Mouse (Mus musculus) midbrain, embryonic 12.5 days (tissue): ENCODE measurements around the gene Sorcs1. TPM values are rescaled to one million over a fixed set of nuclear protein-coding genes. Genes with fewer than 3 reads are reported as not detected.
A peak's percentile ranks its signal among the peaks of the same experiment; 100 is the strongest.

Source experiments
- ATAC-seq: fragments of 200-750 bp; cut with Nextera tagmentation; 2 replicates; pipeline ENCODE4 v1.8.0; 2017; ENCODE audit warnings: low read depth, moderate TSS enrichment, moderate library complexity; ENCODE audit not compliant: low FRiP score
- H3K27ac ChIP-seq: fragments of 300-500 bp; sonication (generic); replicated peaks from 2 replicates; pipeline ENCODE4 v1.5.1; 2016; ENCODE audit warnings: mild to moderate bottlenecking
- H3K27me3 ChIP-seq: fragments of 300-500 bp; sonication (generic); 2 replicates; pipeline ENCODE4 v1.6.1; 2016; ENCODE audit warnings: mild to moderate bottlenecking
- H3K36me3 ChIP-seq: fragments of 300-500 bp; sonication (generic); 2 replicates; pipeline ENCODE4 v1.6.1; 2016
- H3K4me1 ChIP-seq: fragments of 300-500 bp; sonication (generic); 2 replicates; pipeline ENCODE4 v1.6.1; 2016
- H3K4me2 ChIP-seq: fragments of 300-500 bp; sonication (generic); replicated peaks from 2 replicates; pipeline ENCODE4 v1.6.1; 2016; ENCODE audit warnings: mild to moderate bottlenecking, moderate library complexity
- H3K4me3 ChIP-seq: fragments of 300-500 bp; sonication (generic); 2 replicates; pipeline ENCODE4 v1.5.1; 2016; ENCODE audit warnings: mild to moderate bottlenecking
- H3K9ac ChIP-seq: fragments of 300-500 bp; sonication (generic); replicated peaks from 2 replicates; pipeline ENCODE4 v1.6.1; 2016; ENCODE audit warnings: mild to moderate bottlenecking, moderate library complexity
- H3K9me3 ChIP-seq: fragments of 300-500 bp; sonication (generic); 2 replicates; pipeline ENCODE4 v1.6.1; 2016; ENCODE audit warnings: mild to moderate bottlenecking
- WGBS: fragments of 180-500 bp; shearing (Covaris S2); methylation state at CpG from one replicate; pipeline ENCODE4 v1.1.7; 2016; 5-methylcytosine and 5-hydroxymethylcytosine counted together
- polyA plus RNA-seq: library from polyadenylated mRNA; unstranded; fragments of >200 nt; fragmentation: Nextera tagmentation; extraction: Ambion mirVana; gene quantifications from 2 replicates; pipeline ENCODE4 v1.2.1, GENCODE M21; 2016

Gene Sorcs1
- 4.9 and 6.2 TPM in 2 replicates for polyA plus RNA-seq

- no peaks in the 10 kb centered on the region for H3K9me3 ChIP-seq
- no peaks in the 10 kb centered on the region for H3K36me3 ChIP-seq
- WGBS, result under 1% methylated on average over 82 of the region's 102 CpGs
- H3K4me2 ChIP-seq, result peak within 1 kb of the TSS; percentile 93
- peak within 1 kb of the TSS; percentile 79 for H3K4me3 ChIP-seq
- H3K9ac ChIP-seq, result peak within 1 kb of the TSS; percentile 82
- ATAC-seq, result peak; percentile 94
- peaks cover 16% of the 10 kb centered on the region; the same call in 1 of the 2 replicates for H3K4me1 ChIP-seq
- H3K27ac ChIP-seq, result peak within 1 kb of the TSS; percentile 71
- peaks cover 25% of the 10 kb centered on the region for H3K27me3 ChIP-seq
These were observed at the start of gene Sorcs1 for GRCm38 (mm10) chr19:50677903-50678896. TSS of gene Sorcs1 (minus strand) at chr19:50678646.

DNA sequence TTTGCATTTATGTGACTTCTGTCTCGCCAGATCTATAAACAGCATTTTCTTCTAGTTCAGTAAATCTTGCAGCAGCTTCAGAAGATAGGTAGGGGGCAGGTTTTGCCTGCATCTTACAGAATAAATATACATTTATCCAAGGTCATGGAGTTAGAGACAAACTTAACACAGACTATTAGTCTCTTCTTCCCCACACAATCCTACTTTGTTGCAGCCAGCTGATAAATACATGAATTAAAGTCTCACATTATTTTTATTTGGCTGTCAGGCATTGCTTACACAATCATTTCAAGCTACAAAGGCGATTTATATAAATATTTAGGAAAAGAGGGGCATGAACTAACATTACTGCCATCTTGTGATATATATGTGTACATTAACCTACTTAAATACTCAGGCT, 4.8 kb upstream of the Sorcs1 start:
- H3K36me3 ChIP-seq, result no peaks in the 10 kb centered on the region
- WGBS, result 62% methylated on average over 2 of the region's 2 CpGs
- no peak overlapping the region for H3K27ac ChIP-seq
- H3K9me3 ChIP-seq, result no peaks in the 10 kb centered on the region
- H3K27me3 ChIP-seq, result peaks cover 6% of the 10 kb centered on the region; the same call in 1 of the 2 replicates
- no peak overlapping the region for H3K4me2 ChIP-seq
- no peak for ATAC-seq
- H3K4me3 ChIP-seq, result no peak overlapping the region
- H3K4me1 ChIP-seq, result 0 out of 2 replicates have a peak, but pooled peaks cover 3% of the 10 kb centered on the region
- H3K9ac ChIP-seq, result no peak overlapping the region

GRCm38 (mm10) chr19:50678946-50679345, 500 bp upstream of the Sorcs1 start:
- H3K9me3 ChIP-seq, result no peaks in the 10 kb centered on the region
- peaks cover 25% of the 10 kb centered on the region for H3K27me3 ChIP-seq
- H3K36me3 ChIP-seq, result no peaks in the 10 kb centered on the region
- peak overlapping the region; percentile 79 for H3K4me3 ChIP-seq
- H3K27ac ChIP-seq, result peak overlapping the region; percentile 71; the same call in 1 of the 2 replicates
- peak overlapping the region; percentile 93 for H3K4me2 ChIP-seq
- H3K9ac ChIP-seq, result peak overlapping the region; percentile 82
- 3% methylated on average over 2 of the region's 2 CpGs for WGBS
- ATAC-seq, result peak; percentile 52
- H3K4me1 ChIP-seq, result peaks cover 16% of the 10 kb centered on the region; the same call in 1 of the 2 replicates

DNA sequence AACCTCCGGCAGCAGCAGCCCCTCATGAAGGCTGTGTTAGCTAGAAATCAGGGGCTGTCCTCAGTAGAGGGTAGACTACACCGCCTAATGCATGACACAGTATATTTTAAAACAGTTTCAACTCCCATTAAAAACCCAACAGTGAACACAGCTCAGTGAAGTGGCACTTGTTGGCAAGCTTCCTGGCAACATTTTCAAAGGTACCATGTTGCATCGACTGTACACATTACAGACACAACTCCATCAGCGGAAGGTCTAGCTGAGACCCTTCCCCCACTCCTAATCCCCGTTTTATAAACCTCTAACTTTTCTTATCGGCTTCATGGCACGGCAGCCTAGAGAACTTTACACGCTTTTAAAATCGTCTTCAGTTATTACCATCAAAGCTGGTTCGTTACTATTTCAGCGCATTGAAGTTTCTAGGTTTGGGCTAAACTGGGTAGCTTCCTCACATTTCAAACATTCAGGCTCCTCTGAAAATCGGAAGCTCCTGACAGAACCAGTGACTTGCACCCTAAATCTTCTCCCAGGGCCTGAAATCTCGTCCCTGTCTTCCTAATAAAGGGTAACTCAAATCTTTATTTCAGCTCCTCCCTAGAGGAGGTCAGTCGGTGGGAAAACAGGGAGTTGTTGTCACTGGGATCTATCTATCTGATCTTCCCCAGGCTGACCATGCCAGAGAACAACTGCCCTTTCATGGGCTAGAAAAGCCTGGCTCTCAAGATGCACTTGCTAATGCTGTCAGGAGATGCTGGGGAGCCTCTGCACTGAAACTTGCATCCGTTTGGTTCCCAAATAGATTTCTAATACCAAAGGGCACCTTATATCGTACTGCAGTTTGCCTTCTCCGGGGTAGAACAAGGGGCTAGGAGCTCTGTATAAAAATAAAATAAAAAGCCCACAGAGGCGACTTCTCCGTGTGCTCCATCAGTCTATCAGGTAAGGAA, 1.6 kb downstream of the Sorcs1 start:
- Histone ChIP-seq H3K36me3 (no peaks in the 10 kb centered on the region), H3K4me1 (peaks cover 16% of the 10 kb centered on the region; the same call in 1 of the 2 replicates), H3K4me2 (peak overlapping the region; percentile 93), H3K27me3 (peaks cover 25% of the 10 kb centered on the region), H3K9me3 (no peaks in the 10 kb centered on the region), H3K4me3 (peak overlapping the region; percentile 79), H3K27ac (no peak overlapping the region), H3K9ac (peak overlapping the region; percentile 41)
- WGBS, result 32% methylated on average over 19 of the region's 19 CpGs
- no peak for ATAC-seq

DNA sequence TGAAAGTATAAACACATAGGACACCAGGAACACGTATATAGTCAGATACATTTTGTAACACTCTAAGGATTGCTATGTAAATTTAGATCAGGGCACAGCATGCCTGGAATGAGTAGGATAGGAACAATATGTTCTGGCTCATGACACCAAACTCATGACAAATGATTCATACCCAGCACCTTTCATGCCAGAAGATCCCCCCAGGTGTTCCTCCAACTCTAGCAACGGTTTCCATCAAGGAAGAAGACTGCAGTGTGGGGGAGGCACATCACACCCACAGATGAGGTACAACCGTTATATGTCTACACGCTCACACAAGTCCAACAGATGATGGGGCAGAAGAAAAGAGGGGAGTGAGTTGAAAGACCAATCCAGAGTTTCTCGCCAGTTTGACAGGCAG, 3.5 kb downstream of the Sorcs1 start:
- no peak for ATAC-seq
- Histone ChIP-seq H3K9me3 (no peaks in the 10 kb centered on the region), H3K4me2 (no peak overlapping the region), H3K9ac (no peak overlapping the region), H3K27ac (no peak overlapping the region), H3K36me3 (no peaks in the 10 kb centered on the region), H3K4me3 (no peak overlapping the region), H3K4me1 (peaks cover 16% of the 10 kb centered on the region; the same call in 1 of the 2 replicates), H3K27me3 (peaks cover 25% of the 10 kb centered on the region)
- 90% methylated on average over 5 of the region's 5 CpGs for WGBS

GRCm38 (mm10) chr19:50667516-50667915, 10.9 kb downstream of the Sorcs1 start:
- H3K9me3 ChIP-seq, result no peaks in the 10 kb centered on the region
- H3K27ac ChIP-seq, result no peak overlapping the region
- no peaks in the 10 kb centered on the region for H3K4me1 ChIP-seq
- H3K9ac ChIP-seq, result no peak overlapping the region
- H3K4me2 ChIP-seq, result no peak overlapping the region
- WGBS, result 70% methylated on average over 8 of the region's 8 CpGs
- H3K4me3 ChIP-seq, result no peak overlapping the region
- H3K27me3 ChIP-seq, result no peaks in the 10 kb centered on the region
- no peak for ATAC-seq
- no peaks in the 10 kb centered on the region for H3K36me3 ChIP-seq

DNA sequence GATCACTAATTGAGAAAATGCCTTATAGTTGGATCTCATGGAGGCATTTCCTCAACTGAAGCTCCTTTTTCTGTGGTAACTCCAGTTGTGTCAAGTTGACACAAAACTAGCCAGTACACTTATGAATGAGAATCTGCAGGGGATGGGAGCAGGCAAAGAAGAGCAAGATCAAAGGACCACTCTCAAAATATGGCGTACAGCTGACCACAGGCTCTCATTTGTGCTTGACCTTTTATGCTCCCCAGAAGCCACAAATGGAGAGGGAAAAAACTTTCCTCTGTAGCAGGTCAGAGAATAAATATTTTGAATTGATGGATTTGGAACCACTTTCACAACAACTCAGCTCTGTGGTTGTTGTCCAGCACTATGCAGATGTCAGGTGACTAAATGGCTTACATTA, 14.1 kb downstream of the Sorcs1 start:
- 78% methylated on average over 1 of the region's 1 CpGs for WGBS
- Histone ChIP-seq H3K27ac (no peak overlapping the region), H3K9me3 (no peaks in the 10 kb centered on the region), H3K36me3 (no peaks in the 10 kb centered on the region), H3K4me2 (no peak overlapping the region), H3K9ac (no peak overlapping the region), H3K4me1 (no peaks in the 10 kb centered on the region), H3K4me3 (no peak overlapping the region), H3K27me3 (no peaks in the 10 kb centered on the region)
- ATAC-seq, result no peak

DNA sequence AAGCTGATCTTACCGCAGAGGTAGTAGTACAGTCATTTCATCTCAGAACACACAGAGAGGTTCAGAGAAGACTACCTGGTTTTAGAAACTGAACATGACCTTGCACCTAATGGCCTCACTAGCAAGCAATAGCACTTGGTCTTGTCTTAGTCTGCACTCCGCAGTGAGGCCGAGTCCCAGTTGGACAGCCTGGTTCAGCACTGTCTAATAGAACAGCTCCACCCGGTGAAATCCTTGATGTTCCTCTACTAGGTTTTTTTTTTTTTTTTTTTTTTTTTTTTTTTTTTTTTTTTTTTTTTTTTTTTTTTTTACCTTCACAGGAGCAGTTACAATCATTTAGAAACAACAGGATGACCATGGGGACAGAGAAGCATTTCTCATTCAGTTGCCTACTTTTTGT, 19.3 kb downstream of the Sorcs1 start:
- H3K4me3 ChIP-seq, result no peak overlapping the region
- no peak overlapping the region for H3K27ac ChIP-seq
- H3K9ac ChIP-seq, result no peak overlapping the region
- 73% methylated on average over 4 of the region's 4 CpGs for WGBS
- H3K9me3 ChIP-seq, result no peaks in the 10 kb centered on the region
- H3K27me3 ChIP-seq, result no peaks in the 10 kb centered on the region
- no peaks in the 10 kb centered on the region for H3K4me1 ChIP-seq
- ATAC-seq, result no peak
- no peak overlapping the region for H3K4me2 ChIP-seq
- H3K36me3 ChIP-seq, result no peaks in the 10 kb centered on the region

GRCm38 (mm10) chr19:50652750-50653149, 25.7 kb downstream of the Sorcs1 start:
- no peak for ATAC-seq
- H3K4me1 ChIP-seq, result no peaks in the 10 kb centered on the region
- no peak overlapping the region for H3K4me2 ChIP-seq
- no peak overlapping the region for H3K27ac ChIP-seq
- no peak overlapping the region for H3K4me3 ChIP-seq
- WGBS, result 90% methylated on average over 5 of the region's 5 CpGs
- H3K9ac ChIP-seq, result no peak overlapping the region
- H3K27me3 ChIP-seq, result no peaks in the 10 kb centered on the region
- H3K36me3 ChIP-seq, result no peaks in the 10 kb centered on the region
- no peaks in the 10 kb centered on the region for H3K9me3 ChIP-seq

DNA sequence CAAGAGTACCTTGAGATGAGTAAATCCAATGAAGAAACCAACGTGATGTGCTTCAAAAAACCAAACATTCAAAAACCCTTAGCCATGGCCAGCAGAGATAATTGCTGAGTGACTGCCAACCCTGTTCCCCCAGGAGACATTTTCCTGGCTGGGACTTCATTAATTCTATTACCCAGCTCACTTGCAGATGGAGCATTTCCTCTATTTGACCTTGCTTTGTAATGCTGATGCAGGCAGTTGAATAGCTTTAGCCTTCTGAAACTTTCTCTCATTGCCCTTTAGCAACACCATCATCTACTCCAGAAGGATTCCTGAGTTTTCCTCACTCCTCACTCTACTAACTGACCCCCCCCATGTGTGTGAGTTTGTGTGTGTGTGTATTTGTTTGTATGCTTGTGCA, 34.6 kb downstream of the Sorcs1 start:
- Histone ChIP-seq H3K4me2 (no peak overlapping the region), H3K36me3 (no peaks in the 10 kb centered on the region), H3K9ac (no peak overlapping the region), H3K27ac (no peak overlapping the region), H3K4me1 (peaks cover 8% of the 10 kb centered on the region), H3K4me3 (no peak overlapping the region), H3K9me3 (no peaks in the 10 kb centered on the region), H3K27me3 (no peaks in the 10 kb centered on the region)
- ATAC-seq, result no peak
- 69% methylated on average over 1 of the region's 1 CpGs for WGBS

DNA sequence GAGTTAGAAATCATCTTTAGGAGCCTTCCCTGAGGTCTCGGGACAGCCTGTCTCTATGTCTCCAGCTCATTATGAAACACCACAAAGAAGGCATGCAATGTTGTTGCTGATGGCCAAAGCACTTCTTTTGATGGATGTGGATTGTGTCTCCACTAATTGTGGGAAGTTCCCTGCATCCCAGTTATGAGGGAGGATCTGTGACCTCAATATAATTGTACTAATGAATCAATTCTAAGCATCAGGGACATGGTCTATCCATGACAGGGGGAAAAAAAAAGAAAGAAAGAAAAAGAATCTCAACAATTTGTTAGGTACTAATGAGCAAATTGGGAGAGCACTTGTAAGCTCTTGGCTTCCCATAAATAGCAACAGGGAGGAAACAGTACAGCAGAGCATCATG, 36.3 kb downstream of the Sorcs1 start:
- no peak for ATAC-seq
- H3K9ac ChIP-seq, result no peak overlapping the region
- H3K4me3 ChIP-seq, result no peak overlapping the region
- H3K4me1 ChIP-seq, result peaks cover 8% of the 10 kb centered on the region
- H3K27me3 ChIP-seq, result no peaks in the 10 kb centered on the region
- no peak overlapping the region for H3K4me2 ChIP-seq
- no peaks in the 10 kb centered on the region for H3K9me3 ChIP-seq
- no peaks in the 10 kb centered on the region for H3K36me3 ChIP-seq
- WGBS, result 91% methylated on average over 1 of the region's 1 CpGs
- no peak overlapping the region for H3K27ac ChIP-seq
